Mouse (Mus musculus) Muller cell, postnatal 12 days (primary cell): Measurements from ENCODE around the gene Plvap.

ENCODE experiments used
- DNase-seq: peaks from one replicate; pipeline ENCODE4 v3.0.0-alpha.2; 2015; ENCODE audit errors: inconsistent ontology term

The Plvap gene

DNA sequence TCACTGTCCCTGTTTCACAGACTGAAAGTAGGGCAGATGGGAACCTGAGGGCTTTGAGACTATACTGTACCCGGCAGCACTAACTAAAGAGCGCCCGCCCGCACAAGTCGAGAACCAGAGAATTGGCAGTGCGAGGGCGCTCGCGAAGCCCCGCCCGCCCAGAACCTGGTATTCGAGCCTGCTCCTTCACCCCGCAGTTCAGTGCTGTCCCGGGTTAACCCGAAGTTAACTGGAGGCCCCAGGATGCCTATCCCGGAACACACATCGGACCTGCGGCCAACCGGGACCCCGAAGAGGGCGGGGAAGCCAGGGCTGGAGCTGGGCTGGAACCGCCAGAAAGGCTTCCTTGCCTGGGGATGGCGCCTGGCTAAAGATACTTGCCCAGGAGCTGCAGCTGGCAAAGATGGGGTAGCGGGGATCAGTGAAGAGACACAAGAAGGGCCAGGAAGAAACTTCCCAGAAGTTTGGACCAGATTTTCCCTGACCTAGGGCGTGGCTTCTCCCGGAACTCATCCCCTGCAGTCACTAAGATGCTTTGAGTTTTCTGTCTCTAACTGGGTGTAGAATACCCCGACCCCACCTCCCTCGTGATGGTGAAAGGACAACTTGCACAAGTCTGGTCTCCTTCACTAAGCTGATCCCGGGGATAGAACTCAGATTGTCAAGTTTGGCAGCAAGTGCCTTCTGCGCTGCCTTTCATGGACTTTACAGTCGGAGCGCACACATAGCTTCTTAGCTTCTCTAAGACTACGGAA lies 23.7 kb downstream of the Plvap start, which contains the start of gene Gtpbp3:
Gene Gtpbp3 (plus strand): TSS at position 413 of the 755 bp plus-strand sequence.
- peak; percentile 88 for DNase-seq

DNA sequence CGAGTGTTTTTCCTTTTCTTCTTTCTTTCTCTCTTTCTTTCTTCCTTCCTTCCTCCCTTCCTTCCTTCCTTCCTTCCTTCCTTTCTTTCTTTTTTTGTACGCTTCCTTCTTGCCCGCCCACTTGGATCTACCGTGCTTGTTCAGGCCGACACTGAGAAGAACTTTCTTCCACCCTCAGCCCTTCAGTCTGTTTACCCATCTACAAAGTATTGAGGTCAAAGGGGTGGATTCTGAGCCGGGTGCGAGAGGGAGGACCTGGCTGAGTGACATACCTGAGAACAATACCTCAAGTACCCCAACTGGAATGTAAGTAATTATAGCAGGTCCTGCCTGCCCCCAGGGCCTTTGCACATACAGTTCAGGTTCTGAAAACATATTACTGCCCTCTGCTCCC lies 25.4 kb downstream of the Plvap start:
- DNase-seq = no peak

DNA sequence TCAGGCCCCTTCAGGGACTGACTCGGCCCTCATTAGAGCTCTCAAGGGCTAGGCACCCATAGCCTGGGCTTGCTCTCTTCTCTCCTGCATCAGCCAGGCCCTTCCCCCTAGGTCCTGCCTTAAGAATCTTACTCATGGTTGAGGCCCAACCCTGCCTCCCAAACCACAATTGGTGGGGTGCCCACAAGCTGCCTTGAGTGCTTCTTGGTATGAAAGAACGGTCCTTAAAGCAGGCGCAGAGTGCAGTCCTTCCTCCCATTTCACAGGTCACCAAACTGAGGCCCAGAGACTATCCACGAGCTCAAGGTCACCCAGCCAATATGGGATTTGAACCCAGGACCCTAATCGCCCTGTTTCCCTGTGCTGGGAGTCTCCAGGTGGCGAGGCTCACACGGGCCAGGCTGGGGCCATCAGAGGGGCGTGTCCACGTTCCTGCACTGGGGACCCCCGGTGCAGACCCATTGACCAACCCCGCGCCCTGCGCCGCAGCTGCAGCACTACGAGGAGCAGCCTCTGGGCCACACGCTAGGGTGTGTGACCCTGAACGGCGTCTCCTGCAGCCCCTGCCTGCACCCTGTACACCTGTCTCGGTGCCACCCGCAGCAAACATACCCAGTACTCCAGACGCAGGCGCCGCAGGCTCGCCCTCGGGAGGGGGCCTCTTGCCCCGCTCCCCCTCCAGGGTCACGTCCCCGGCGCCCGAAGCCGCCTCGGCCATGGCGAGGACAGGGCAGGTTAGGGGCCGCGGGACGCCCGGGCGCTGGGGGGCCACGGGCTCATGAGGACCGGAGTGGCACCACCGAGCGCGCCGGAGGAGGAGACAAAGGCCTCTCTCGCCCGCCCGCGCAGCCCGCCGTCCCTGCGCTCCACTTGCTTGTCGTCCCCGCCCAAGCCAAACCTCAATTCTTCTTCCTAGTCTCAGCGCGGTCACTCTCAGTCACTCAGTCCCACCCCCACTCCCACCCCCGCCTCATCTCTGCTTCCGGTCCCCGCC lies 26.1 kb downstream of the Plvap start, which contains the start of gene Ano8:
Gene Ano8 (minus strand): TSS at position 822 of the 994 bp plus-strand sequence.
- peak; percentile 91 for DNase-seq

DNA sequence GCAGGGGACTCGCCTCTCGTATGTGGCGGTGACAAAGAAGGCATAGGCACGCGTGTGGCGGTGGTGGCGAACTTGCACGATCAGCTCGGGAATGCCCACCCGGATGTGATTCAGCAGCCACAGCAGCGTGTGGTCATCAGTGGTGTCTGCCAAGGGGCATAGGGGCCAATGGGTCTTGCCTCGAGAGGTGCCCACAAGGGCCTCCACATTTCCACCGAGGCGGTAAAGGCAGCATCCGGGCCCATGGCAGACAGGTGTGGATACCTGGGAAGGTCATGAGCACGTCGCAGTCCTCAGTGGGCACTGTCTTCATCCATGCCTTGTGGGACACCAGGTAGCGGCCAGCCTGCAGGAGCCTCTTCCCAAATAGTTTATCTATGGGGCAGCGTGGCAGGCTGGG lies 26.8 kb downstream of the Plvap start:
- DNase-seq = no peak

DNA sequence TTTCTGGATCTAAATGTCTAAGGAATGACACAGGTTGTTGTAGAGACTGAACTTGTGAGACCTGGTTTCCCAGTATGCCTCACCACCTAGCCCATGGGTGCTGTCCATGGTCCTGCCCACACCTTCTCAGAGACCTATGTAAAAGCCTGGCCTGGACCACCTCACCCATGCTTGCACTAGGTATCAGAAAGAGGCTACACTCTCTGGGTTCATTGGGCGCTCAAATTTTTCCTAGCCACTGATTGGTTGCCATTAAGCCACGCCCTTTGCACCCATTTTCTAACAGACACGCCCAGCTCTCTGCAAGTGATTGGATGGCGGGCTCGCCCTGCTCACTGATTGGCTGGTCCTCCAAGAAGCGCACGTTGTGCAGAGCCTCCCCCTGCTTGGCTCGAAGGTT lies 27.6 kb downstream of the Plvap start:
- no peak for DNase-seq

DNA sequence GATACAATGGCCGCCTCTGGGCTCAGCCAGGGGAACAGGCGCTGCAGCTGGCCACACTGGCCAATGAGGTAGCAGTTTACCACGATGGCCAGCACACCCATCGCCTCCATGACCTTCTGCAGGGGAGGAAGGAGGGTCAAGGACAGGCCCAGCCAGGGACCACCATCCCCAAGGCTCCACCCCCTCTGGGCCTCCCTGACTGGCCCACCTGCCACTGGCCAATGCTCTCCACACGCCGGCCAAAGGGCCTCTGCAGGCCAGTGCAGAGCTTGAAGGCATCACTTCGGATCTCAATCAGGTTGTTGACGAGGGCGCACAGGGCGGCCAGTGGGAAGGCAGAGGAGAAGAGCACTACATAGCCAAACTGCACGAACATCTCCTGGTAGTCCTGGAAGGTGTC lies 32.6 kb downstream of the Plvap start:
- no peak for DNase-seq

DNA sequence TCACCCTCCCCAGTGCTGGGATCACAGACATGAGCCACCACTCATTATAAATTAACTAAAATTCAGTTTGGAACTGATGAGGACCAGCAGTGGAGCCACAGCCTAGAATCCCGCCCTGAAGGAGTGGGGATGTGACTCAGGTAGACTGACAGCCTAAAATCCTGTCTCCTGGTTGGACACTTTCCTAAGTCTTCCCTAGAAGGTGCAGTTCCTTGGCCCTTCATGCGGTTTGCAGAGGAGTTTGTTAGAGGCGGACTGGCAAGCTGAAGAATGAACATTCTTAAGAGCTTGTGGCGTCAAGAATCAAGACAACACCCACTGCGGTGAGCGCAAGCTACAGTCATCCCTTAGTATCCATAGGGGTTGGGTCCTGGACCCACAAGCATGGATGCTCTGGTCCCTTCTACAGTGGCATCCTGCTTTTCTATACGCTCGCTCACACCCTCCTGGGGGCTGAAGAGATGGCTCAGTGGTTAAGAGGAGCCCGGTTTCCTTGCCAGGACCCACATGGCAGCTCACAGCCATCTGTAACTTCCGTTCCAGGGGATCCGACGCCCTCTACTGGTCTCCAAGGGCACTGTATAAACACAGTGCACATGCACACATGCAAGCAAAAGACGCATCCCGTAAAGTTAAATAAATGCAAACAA lies 34.2 kb downstream of the Plvap start:
- no peak for DNase-seq

DNA sequence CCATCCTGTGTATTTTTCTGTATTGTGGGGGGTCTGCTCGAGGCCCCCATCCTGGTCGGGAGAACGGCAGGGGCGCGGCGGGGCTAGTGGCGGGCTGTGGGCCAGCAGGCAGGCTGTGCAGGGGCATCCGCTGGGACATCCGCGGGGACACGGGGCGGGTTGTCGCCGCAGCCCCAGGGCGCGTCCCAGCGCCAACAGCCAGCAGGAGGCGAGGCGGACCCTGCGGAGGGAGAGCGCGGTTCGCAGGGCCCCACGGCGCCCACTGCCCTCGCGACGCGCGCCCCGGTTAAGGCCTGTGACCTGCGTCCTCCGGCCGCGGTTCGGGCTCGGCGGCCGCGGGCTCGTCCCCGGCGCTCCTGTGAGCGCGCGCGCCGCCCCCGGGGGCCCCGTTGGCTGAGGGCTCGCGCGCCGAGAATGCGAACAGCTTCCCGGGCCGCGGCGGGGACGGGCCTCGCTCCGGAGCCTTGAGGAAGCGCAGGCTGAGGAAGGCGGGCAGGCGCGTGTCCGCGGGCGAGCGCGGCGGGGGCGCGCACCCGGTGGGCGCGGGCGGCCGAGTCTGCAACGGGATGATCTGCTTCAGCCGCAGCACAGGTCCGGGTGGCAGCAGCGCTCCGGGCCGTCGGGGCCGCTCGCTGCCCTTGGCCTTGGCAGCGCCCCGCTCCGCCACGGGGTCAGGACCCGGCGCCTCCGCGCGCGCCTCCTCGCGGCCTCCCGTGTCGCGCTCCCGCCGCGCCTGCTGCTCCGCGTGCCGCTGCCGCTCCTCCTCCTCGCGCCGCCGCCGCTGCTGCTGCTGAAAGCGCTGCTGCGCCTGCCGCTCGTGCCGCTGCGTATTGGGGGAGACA lies 35.2 kb downstream of the Plvap start:
- DNase-seq = peak; percentile 87

DNA sequence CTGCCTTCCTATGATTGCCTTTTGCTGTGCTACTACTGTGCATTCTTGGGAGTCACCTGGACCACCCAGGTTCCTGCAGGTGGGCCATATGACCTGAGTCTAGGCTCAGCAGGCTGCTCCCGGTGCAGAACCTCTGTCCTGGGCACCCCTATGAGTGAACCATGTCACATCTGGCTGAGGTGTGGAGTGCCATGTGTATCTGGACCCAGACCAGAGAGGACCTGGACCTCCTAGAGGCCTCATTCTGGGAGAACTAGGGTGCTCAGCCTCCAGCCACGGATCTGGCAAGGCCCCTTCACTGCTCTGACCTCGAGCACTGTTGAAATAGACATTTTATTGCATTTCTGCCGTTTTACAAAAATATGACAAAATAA lies 35.9 kb downstream of the Plvap start:
- DNase-seq = peak; percentile 16

DNA sequence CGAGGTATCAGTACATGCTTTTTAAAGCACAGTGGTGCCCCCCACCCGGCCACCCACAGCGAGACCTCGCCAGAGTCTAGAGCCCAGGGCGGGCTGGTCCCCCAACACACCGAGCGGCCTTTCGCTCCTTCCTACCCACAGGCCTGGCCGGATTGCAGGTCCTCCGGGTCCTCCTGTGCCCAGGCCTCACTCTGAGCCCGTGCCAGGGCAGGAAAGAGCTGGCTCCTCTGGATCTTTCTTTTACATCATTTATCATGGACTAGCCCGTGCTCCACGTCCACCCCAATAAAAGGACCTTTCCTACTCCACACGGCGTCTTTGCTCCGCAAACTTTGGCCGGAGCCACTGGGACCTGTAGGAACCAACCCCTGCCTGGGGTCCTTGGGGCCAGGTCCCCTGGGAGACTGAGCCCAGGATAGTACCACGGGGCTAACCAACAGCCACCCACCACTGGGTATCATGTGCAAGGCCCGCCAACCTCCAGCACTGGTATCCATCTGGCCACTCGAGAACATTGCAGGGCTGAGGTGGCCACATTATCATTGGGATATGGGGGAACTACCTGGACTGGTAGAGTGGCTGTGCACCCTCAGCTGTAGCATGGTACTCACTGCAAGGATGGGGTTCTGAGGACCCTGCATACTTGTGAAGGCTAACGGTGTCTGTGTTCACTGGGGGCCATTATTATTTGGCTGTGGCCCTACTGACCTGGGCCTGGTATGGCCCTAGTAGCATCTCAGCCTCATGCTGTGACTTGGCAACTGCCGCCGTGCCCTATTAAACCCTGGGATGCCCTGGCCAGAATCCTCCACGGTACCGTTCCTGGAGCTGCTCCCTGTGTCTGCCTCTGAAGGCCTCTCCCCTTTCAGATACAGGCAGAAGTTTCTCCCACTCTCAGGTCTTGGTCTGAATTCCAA lies 36.5 kb downstream of the Plvap start:
- DNase-seq = no peak

DNA sequence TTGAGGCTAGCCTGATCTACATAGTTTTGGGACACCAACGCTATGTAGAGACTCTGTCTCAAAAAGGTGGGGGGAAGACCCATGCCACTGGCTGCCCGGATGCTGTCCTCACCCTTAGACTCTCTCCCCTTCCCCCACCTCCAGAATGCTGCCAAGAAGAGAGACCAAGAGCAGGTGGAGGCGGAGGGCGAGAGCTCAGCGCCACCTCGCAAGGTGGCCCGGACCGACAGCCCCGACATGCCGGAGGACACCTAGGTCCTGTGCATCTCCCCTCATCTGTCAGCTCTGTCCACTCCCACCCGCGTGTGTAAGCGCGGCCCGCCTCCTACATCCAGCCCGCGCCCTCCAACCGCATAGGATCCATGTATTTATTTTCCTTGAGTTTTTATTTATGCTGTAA lies 37.2 kb downstream of the Plvap start:
- DNase-seq = no peak

DNA sequence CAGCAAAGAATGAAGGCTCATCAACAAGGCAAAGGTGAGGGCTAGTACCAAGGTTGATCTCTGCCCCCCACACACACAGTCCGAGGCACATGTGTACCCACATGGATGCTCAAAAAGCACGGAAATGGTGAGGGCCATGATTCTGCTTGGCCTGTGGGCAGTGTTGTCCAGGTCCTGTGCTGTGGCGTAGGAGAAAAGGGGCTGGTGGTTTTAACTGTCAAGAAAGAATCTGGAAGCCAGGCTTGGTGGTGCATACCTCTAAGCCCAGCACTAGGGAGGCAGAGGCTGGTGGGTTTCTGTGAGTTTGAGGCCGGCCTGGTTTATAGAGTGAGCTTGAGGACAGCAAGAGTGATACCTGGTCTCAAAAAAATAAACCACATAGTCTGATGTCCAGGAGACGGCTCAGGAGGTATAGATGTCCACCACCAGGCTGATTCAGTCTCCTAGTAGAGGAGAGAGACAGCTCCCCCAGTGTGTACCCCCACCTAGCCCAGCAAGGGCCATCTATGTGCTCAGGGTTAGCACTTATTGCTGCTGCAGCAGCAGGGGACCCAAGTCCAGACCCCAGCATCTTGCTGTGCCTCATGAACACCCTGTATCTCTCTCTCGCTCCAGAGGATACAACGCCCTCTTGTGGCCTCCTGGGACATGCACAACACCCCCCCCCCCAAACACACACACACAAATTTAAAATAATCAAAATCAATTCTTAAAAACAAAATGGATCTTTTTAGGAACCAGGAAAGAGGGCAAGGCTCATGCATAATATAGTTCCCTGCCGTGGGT lies 38.8 kb downstream of the Plvap start:
- no peak for DNase-seq

DNA sequence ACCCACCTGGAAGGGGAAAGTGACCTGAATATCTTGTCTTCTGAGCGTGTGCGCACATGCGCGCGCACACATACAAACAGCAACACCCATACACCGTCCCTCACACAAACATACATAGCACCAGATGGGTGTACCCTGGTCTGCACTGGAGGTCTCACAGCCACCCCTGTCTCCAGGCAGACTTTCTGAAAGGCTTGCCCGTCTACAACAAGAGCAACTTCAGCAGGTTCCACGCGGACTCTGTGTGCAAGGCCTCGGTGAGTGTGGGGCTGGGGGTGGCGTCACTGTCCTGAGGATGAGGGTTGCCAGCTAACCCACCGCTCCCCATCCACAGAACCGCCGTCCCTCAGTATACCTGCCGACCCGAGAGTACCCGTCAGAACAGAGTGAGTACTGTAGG lies 39.7 kb downstream of the Plvap start:
- DNase-seq = no peak

DNA sequence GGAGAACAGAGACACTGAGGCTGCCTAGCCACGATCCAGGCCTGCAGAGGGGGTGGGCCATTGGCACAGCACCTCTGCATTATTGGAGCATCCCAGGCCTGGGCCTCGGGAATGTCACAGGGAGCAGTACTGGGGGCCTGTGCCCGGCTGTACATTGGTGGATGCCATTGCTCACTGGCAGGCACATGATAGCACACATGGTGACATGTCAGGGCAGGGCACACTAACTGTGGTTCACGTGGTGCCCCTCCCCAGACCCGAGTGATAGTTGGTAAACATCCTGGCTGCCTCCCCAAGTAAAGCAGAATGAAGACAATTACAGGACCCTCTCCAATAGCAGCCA lies 40.7 kb downstream of the Plvap start:
- DNase-seq = no peak

DNA sequence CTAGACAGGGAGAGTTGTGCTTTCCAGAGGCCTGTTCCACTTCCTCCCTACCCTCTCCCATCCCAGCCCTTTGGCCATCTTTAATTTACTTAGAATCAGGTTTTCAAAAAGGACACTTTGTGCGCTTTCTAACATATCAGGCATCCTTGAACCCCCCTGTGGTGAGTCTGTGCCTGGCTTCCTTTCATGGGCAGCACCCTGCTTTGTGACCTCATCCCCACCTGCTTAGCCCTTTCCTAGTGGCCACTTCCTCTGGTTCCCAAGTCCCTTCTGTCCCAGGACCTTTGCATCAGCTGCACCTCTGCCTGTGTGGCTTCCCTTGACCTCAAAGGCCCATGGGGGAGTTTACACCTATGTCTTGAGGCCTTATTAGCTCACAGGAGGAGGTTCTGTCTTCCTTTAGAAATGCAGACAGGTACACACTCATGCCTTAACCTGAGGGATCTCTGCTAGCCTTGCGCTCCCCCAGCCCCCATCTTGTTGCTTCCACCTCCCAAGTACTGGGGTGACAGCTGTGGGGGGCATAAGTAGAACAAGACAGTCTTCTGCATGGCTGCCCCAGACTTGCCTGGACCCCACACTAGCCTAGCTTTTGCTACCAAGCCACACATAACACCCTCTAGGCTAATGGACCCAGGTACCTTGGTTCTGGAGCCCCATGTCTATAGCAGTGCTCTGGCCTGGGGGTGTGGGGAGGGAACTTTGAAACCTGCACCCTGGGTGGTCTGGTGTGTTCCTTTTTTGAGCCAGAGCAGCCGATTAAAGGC lies 41.2 kb downstream of the Plvap start:
- DNase-seq = no peak

DNA sequence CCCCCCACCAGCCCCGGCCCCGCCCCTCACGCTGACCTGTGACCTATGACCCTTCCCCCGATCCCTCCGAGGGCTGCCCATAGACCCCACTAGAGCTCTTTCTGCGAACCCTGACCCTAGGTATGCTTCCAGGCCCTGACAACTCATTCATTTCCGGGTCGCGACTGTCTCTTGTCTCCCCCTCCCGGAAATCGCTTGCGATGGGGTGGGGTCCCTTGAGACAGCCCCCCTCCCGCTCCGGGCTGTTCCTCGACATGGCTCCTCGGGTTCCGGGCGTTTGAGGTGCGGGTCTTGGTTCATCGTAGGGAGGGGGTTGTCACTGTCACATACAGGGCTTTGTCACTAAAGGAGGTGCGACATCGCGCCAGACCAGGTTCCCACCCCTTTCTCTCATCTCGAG lies 42.1 kb downstream of the Plvap start:
- DNase-seq = peak; percentile 41

DNA sequence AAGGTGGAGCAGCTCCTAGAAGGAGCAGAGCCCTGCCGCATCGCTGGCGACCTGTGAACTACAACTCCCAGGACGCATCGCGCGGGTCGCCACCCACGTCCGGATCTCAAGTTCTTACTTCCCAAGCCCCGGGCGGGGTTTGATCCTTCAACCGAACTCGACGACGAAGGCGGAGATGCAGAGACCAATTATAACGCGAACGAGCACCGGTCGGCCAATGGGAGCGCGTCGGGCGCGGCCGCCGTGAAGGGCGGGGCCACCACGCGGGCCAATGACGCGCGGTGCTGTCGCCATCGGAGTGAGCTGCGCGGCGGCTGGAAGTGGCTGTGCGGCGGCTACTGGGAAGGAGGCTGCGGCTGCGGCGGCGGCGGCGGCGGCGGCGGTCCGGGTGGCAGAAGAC lies 42.6 kb downstream of the Plvap start, which contains the start of gene Dda1:
Gene Dda1 (plus strand): TSS at position 284 of the 400 bp plus-strand sequence.
- DNase-seq = peak; percentile 99

DNA sequence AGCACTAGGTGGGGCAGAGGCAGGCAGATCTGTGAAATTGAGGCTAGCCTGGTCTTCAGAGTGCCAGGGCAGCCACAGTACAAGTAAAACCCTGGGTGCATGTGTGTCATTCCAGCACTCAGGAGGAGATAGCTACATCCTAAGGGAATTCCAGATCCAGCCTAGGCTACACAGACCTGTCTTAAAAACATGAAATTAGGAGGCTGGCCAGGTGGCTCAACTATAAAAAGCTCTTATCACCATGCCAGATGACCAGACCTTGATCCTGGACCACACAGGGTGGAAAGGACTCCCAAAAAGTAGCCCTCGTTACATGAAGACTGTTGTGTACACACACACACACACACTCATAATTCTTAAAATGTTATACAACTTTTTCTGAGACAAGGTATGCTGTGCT lies 43.6 kb downstream of the Plvap start:
- DNase-seq = no peak

DNA sequence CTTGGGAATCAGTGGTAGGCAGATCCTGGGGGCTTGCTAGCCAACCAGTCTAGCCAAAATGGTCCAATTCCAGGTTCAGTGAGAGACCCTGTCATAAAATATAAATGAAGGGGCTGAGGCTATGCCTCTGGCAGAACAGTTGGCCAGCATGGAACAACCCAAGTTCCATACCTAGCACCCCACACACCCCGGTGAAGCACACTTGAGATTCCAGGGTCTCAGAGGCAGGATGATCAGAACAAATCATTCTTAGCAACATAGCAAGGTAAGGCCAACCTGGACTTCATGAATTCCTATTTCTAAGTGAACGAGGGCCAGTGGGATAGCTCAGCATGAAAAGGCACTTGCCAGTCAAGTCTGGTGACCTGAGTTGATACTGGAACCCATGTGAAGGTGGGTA lies 44.4 kb downstream of the Plvap start:
- DNase-seq = no peak
